Mouse (Mus musculus): Measurements from ENCODE around the gene Rs1.
"Not testable (repeated sequence)": the region's sequence is repeated elsewhere in the genome, so short reads cannot be mapped to it uniquely, and the experiment has no call there.

Rs1 gene

GRCm38 (mm10) chrX:160767713-160768112 is at the start of gene Rs1:
Gene Rs1 (plus strand): TSS chrX:160768013.
- CTCF ChIA-PET, result no interaction called here
- POLR2A ChIA-PET, result no interaction called here

GRCm38 (mm10) chrX:160735650-160736049 is 32.2 kb upstream of the Rs1 start, which contains the start of gene Ppef1:
Gene Ppef1 (minus strand): TSS chrX:160735765.
- POLR2A ChIA-PET, result no interaction called here
- CTCF ChIA-PET, result no interaction called here

GRCm38 (mm10) chrX:160745399-160745798 is 22.4 kb upstream of the Rs1 start:
- POLR2A ChIA-PET, result no interaction called here
- CTCF ChIA-PET, result no interaction called here

- ChIA-PET POLR2A (no interaction called here), CTCF (no interaction called here)
Observed at GRCm38 (mm10) chrX:160748653-160749052, 19.2 kb upstream of the Rs1 start.

GRCm38 (mm10) chrX:160750808-160751207 is 17.0 kb upstream of the Rs1 start:
- ChIA-PET CTCF (interaction anchor here in 1 of 4 experiments (0.5 kb wide), 1 partner anchor 958 kb away, joined by 23 read pairs; no protein-coding TSS in a partner anchor), POLR2A (no interaction called here)

GRCm38 (mm10) chrX:160765389-160766232 is 2.2 kb upstream of the Rs1 start:
- CTCF ChIA-PET, result interaction anchor here in 1 of 4 experiments (0.6 kb wide), 1 partner anchor 1272 kb away, joined by 4 read pairs; no protein-coding TSS in a partner anchor

GRCm38 (mm10) chrX:160766233-160766616 is 1.6 kb upstream of the Rs1 start:
- CTCF ChIA-PET, result no interaction called here
- POLR2A ChIA-PET, result interaction anchor here in 1 of 4 experiments (1.0 kb wide), 1 partner anchor 236 kb away, joined by 3 read pairs; no protein-coding TSS in a partner anchor

More at GRCm38 (mm10) chrX:160765389-160766232, 2.2 kb upstream of the Rs1 start:
- POLR2A ChIA-PET, result interaction anchor here in 3 of 4 experiments (0.6 to 1.0 kb wide), 3 partner anchors 237 to 1512 kb away, joined by 3 to 15 read pairs (median 4); partner anchors contain the start of gene Phka2 (in 1 of the 3)

- POLR2A ChIA-PET, CTCF ChIA-PET: not testable (repeated sequence)
Observed at GRCm38 (mm10) chrX:160769622-160770021, 1.8 kb downstream of the Rs1 start.

GRCm38 (mm10) chrX:160773033-160773432 is 5.2 kb downstream of the Rs1 start:
- ChIA-PET POLR2A (no interaction called here), CTCF (no interaction called here)

- ChIA-PET POLR2A (no interaction called here), CTCF (interaction anchor here in 1 of 4 experiments (0.7 kb wide), 1 partner anchor 1339 kb away, joined by 3 read pairs; no protein-coding TSS in a partner anchor)
Observed at GRCm38 (mm10) chrX:160782276-160782675, 14.5 kb downstream of the Rs1 start.

GRCm38 (mm10) chrX:160794920-160795319 is 27.1 kb downstream of the Rs1 start:
- POLR2A ChIA-PET, result no interaction called here

GRCm38 (mm10) chrX:160804409-160805150 is 36.8 kb downstream of the Rs1 start:
- CTCF ChIA-PET, result no interaction called here
- POLR2A ChIA-PET, result no interaction called here

More at GRCm38 (mm10) chrX:160794920-160795319, 27.1 kb downstream of the Rs1 start:
- CTCF ChIA-PET, result no interaction called here

GRCm38 (mm10) chrX:160808226-160808625 is 40.4 kb downstream of the Rs1 start:
- POLR2A ChIA-PET, result no interaction called here
- CTCF ChIA-PET, result no interaction called here

Measured in embryonic stem cell, embryonic (primary cell).